Mouse (Mus musculus) E14TG2a.4 (cell line): ENCODE results near the gene App.

Experiments used
- H3K27me3 ChIP-seq: 2 replicates; pipeline ENCODE4 v1.6.1; 2014; ENCODE audit warnings: low read length, control low read depth; ENCODE audit not compliant: insufficient read depth
- H3K36me3 ChIP-seq: 2 replicates; pipeline ENCODE4 v1.6.1; 2014; ENCODE audit warnings: low read length, control low read depth; ENCODE audit not compliant: insufficient read depth
- H3K4me1 ChIP-seq: replicated peaks from 2 replicates; pipeline ENCODE4 v1.6.1; 2014; ENCODE audit warnings: low read depth, low read length, control low read depth
- H3K4me3 ChIP-seq: replicated peaks from 2 replicates; pipeline ENCODE4 v1.5.1; 2014; ENCODE audit warnings: mild to moderate bottlenecking, low read length
- H3K9me3 ChIP-seq: 2 replicates; pipeline ENCODE4 v1.6.1; 2014; ENCODE audit warnings: low read length, control low read depth
- CTCF ChIP-seq: conservative IDR thresholded peaks from 2 replicates; pipeline ENCODE4 v1.5.1; 2014; ENCODE audit warnings: low read length
- NANOG ChIP-seq: IDR thresholded peaks from 2 replicates; pipeline ENCODE4 v1.6.1; 2014; ENCODE audit warnings: borderline replicate concordance, low read length, mixed read lengths
- POU5F1 ChIP-seq: IDR thresholded peaks from 2 replicates; pipeline ENCODE4 v1.6.1; 2014; ENCODE audit warnings: low read length, borderline replicate concordance

App gene

GRCm38 (mm10) chr16:85132182-85132581, 41.4 kb downstream of the App start:
- peaks cover 7% of the 10 kb centered on the region; the same call in 1 of the 2 replicates for H3K4me1 ChIP-seq
- no peak overlapping the region for H3K4me3 ChIP-seq
- no peaks in the 10 kb centered on the region for H3K36me3 ChIP-seq
- no peaks in the 10 kb centered on the region for H3K9me3 ChIP-seq
- H3K27me3 ChIP-seq = no peaks in the 10 kb centered on the region
- TF ChIP-seq CTCF (no peak), POU5F1 (no peak), NANOG (no peak)

- no peak overlapping the region for H3K4me3 ChIP-seq
- H3K36me3 ChIP-seq = no peaks in the 10 kb centered on the region
- H3K27me3 ChIP-seq = no peaks in the 10 kb centered on the region
- TF ChIP-seq POU5F1 (no peak), CTCF (no peak), NANOG (no peak)
- peaks cover 7% of the 10 kb centered on the region; the same call in 1 of the 2 replicates for H3K4me1 ChIP-seq
- H3K9me3 ChIP-seq = no peaks in the 10 kb centered on the region
Measured at GRCm38 (mm10) chr16:85130861-85131556, 42.6 kb downstream of the App start.

DNA sequence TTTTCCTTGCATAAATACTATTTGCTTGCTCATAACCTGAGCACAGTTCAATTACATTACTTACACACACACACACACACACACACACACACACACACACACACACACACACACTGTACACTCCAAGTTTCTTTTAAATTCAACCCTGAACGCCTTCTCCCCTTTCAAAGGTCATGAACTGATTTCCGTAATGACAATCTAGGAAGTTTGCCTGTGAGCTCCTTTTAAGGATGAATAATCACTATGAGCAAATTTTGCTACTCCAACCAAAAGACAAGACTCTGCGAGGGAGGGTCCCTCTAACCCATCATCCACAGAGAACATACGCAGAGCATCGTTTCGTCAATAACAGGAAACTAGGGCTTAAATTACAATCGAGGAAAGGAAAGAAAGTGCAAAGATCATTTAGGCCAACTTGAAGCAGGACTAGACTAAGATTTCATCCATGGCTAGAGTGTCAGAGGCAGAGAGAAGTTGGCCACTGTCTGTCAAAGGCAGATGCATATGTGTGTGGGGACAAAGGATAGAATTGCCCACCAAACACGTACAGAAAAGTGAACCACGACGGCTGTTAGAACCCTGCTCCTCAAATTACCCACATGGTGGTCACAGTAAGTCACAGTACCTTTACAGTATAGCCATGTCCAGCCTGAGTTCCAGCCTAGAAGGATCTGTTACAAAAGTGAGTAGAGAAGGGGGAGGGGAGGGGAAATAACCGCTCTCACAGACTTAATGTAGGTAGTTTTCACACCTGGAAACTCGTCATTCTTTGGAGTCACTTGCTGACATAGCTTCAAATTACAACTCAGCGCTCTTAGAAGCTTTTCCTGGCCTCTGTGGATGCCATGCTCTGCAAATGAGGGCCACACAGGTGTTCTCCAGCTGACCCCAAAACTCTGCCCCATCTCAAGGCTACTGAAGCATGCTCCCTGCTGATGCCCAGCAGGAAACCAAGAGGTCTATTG, 44.6 kb downstream of the App start:
- H3K9me3 ChIP-seq = peaks cover 10% of the 10 kb centered on the region
- no peaks in the 10 kb centered on the region for H3K27me3 ChIP-seq

GRCm38 (mm10) chr16:85128347-85128664, 45.3 kb downstream of the App start:
- no peak overlapping the region for H3K4me3 ChIP-seq

More for the DNA sequence above, 44.6 kb downstream of the App start:
- H3K4me1 ChIP-seq = peaks cover 7% of the 10 kb centered on the region; the same call in 1 of the 2 replicates
- TF ChIP-seq NANOG = no peak
- no peak for TF ChIP-seq CTCF
- TF ChIP-seq POU5F1 = no peak
- H3K4me3 ChIP-seq = no peak overlapping the region
- H3K36me3 ChIP-seq = no peaks in the 10 kb centered on the region

GRCm38 (mm10) chr16:85127661-85128346, 45.8 kb downstream of the App start:
- Histone ChIP-seq H3K4me3 (no peak overlapping the region), H3K36me3 (no peaks in the 10 kb centered on the region), H3K27me3 (no peaks in the 10 kb centered on the region), H3K9me3 (peaks cover 10% of the 10 kb centered on the region), H3K4me1 (peaks cover 7% of the 10 kb centered on the region; the same call in 1 of the 2 replicates)
- no peak for TF ChIP-seq POU5F1
- no peak for TF ChIP-seq CTCF
- no peak for TF ChIP-seq NANOG

More at GRCm38 (mm10) chr16:85128347-85128664, 45.3 kb downstream of the App start:
- H3K4me1 ChIP-seq = peaks cover 7% of the 10 kb centered on the region; the same call in 1 of the 2 replicates
- peaks cover 10% of the 10 kb centered on the region for H3K9me3 ChIP-seq
- no peak for TF ChIP-seq POU5F1
- TF ChIP-seq CTCF = no peak
- no peak for TF ChIP-seq NANOG
- H3K27me3 ChIP-seq = no peaks in the 10 kb centered on the region
- no peaks in the 10 kb centered on the region for H3K36me3 ChIP-seq

GRCm38 (mm10) chr16:85124649-85125048, 48.9 kb downstream of the App start:
- Histone ChIP-seq H3K4me1 (peaks cover 7% of the 10 kb centered on the region; the same call in 1 of the 2 replicates), H3K9me3 (peaks cover 10% of the 10 kb centered on the region), H3K36me3 (no peaks in the 10 kb centered on the region), H3K4me3 (no peak overlapping the region), H3K27me3 (no peaks in the 10 kb centered on the region)
- TF ChIP-seq NANOG (no peak; the same call in 1 of the 2 replicates), POU5F1 (no peak), CTCF (no peak)

DNA sequence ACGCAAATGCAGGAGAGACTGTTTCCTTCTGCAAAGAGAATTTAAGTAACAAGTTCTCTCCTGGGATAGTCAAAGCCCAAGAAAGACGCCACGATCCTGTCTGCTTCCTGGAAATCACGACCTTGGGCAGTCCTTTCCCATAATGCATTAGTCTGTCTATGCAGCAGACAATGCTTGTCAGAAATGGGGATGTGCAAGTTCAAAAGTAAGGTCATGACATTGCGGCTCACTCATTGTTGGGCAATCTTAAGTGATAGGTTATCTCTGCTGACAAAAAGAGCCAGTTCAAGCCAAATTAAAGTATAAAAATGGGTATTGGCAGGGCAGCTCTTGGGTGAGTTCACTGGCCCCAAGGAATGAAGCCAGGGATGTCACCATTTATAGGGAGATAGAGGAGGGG, 51.6 kb downstream of the App start:
- Histone ChIP-seq H3K4me3 (no peak overlapping the region), H3K27me3 (no peaks in the 10 kb centered on the region), H3K4me1 (no peaks in the 10 kb centered on the region), H3K36me3 (no peaks in the 10 kb centered on the region), H3K9me3 (peaks cover 10% of the 10 kb centered on the region)
- TF ChIP-seq CTCF = no peak

- Histone ChIP-seq H3K27me3 (peaks cover 5% of the 10 kb centered on the region; the same call in 1 of the 2 replicates), H3K9me3 (peaks cover 12% of the 10 kb centered on the region), H3K4me1 (no peaks in the 10 kb centered on the region), H3K36me3 (no peaks in the 10 kb centered on the region), H3K4me3 (no peak overlapping the region)
- TF ChIP-seq NANOG (no peak), POU5F1 (no peak), CTCF (no peak)
Measured at GRCm38 (mm10) chr16:85118916-85119315, 54.6 kb downstream of the App start.
